In the genomic region with DNA sequence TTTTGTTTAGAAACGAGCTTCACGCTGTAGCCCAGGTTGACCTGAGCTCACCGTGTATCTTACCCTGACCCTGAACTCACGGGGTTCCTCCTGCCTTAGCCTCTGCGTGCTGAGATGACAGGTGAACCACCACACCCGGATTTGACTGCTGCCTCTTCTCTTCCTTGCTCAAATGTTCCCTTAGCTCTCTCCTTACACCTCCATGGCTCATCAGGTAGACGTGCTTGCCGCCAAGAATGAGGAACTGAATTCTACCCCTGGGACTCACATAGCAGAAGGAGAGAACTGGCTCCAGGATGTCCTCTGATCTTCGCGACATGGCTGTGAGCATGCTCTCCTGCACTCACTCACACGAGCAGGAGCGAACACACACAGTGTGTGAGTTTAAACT, we compare ENCODE assay signal across 9 mouse cellular contexts. TPM values are rescaled to one million over a fixed set of nuclear protein-coding genes. Genes with fewer than 3 reads are reported as not detected.
DNase-seq lines count a peak whose midpoint lies in the region; ATAC-seq and TF ChIP-seq lines count a peak whose summit lies in the region.
"Had no signal": no experiment of that assay in that cellular context is flagged by ENCODE, and none has a peak within 500 bp of the region (broad histone marks: within the 10 kb centered on the region; RNA-seq: fewer than 3 reads in every experiment).

No protein-coding gene starts in this region.

- no peak overlapping the region for H3K27ac ChIP-seq in heart, postnatal 0 days (ENCODE audit: low read depth)
- no peak overlapping the region for H3K27ac ChIP-seq in forebrain, postnatal 0 days (ENCODE audit: low read depth, low read length)

- no peaks in the 10 kb centered on the region for H3K36me3 ChIP-seq in heart, postnatal 0 days (replicated peaks; ENCODE audit: control insufficient read depth, insufficient read depth, low read length)
- H3K36me3 ChIP-seq in forebrain, postnatal 0 days (ENCODE audit: insufficient read depth), result no peaks in the 10 kb centered on the region
- peaks cover 5% of the 10 kb centered on the region for H3K36me3 ChIP-seq in megakaryocyte, embryonic 14.5 days (replicated peaks; ENCODE audit: low read length)

- 0 out of 2 replicates have a peak overlapping the region, but pooled peaks have one; percentile 29 for H3K4me2 ChIP-seq in heart, postnatal 0 days (ENCODE audit: low read depth, low read length)
- peak overlapping the region; percentile 38 for H3K4me2 ChIP-seq in forebrain, postnatal 0 days (ENCODE audit: low read depth)

- H3K4me3 ChIP-seq in heart, postnatal 0 days (ENCODE audit: low read depth, low read length), result no peak overlapping the region
- H3K4me3 ChIP-seq in forebrain, postnatal 0 days (ENCODE audit: low read depth, low read length), result peak overlapping the region; percentile 5; the same call in 1 of the 2 replicates
- peak overlapping the region; percentile 90 for H3K4me3 ChIP-seq in megakaryocyte, embryonic 14.5 days (replicated peaks)

- no peak for TF ChIP-seq EP300 in heart, postnatal 0 days (IDR thresholded peaks at IDR 0.05; ENCODE audit: low read depth)

- no peaks in the 10 kb centered on the region for H3K4me1 ChIP-seq in heart, postnatal 0 days (ENCODE audit: control insufficient read depth, insufficient read depth)
- no peaks in the 10 kb centered on the region for H3K4me1 ChIP-seq in forebrain, postnatal 0 days (ENCODE audit: insufficient read depth)
- H3K4me1 ChIP-seq in megakaryocyte, embryonic 14.5 days, result peaks cover 52% of the 10 kb centered on the region

- TF ChIP-seq CTCF in heart, postnatal 0 days (IDR thresholded peaks at IDR 0.05; ENCODE audit: low read depth), result no peak
- TF ChIP-seq CTCF in forebrain, postnatal 0 days (IDR thresholded peaks at IDR 0.05; ENCODE audit: low read depth), result no peak

- H3K9ac ChIP-seq in heart, postnatal 0 days (replicated peaks; ENCODE audit: low read depth, low read length), result no peak overlapping the region
- H3K9ac ChIP-seq in forebrain, postnatal 0 days, result no peak overlapping the region

- 39% methylated on average over 12 of the region's 12 CpGs for WGBS in heart, postnatal 0 days
- 30% methylated on average over 12 of the region's 12 CpGs for WGBS in forebrain, postnatal 0 days

- no peaks in the 10 kb centered on the region for H3K27me3 ChIP-seq in heart, postnatal 0 days (ENCODE audit: control insufficient read depth, insufficient read depth, low read length)
- H3K27me3 ChIP-seq in forebrain, postnatal 0 days (ENCODE audit: insufficient read depth, low read length), result no peaks in the 10 kb centered on the region
- peaks cover 24% of the 10 kb centered on the region for H3K27me3 ChIP-seq in megakaryocyte, embryonic 14.5 days (replicated peaks)

- H3K9me3 ChIP-seq in heart, postnatal 0 days (replicated peaks; ENCODE audit: control insufficient read depth, low read length), result no peaks in the 10 kb centered on the region
- H3K9me3 ChIP-seq in forebrain, postnatal 0 days (ENCODE audit: low read length), result no peaks in the 10 kb centered on the region
- peaks cover 7% of the 10 kb centered on the region for H3K9me3 ChIP-seq in megakaryocyte, embryonic 14.5 days

- no peak for DNase-seq in heart, postnatal 0 days (ENCODE audit: low spot score)
- no peak for DNase-seq in heart, postnatal 4 days
- DNase-seq in CD8-positive naive resting alpha-beta T cell, adult 2 months (ENCODE audit: low read depth in 2 of 2, low spot score in 2 of 2), result peak; percentile 1 to 8
- no peak for DNase-seq in forebrain, postnatal 0 days
- DNase-seq in right cerebral cortex, postnatal 4 days, result no peak
- no peak for DNase-seq in right cerebral cortex, adult 18-20 months
- DNase-seq in right cerebral cortex, postnatal 25 days, result no peak
- DNase-seq: heart, postnatal 36 days had no signal

- no peak for ATAC-seq in heart, postnatal 0 days (ENCODE audit: insufficient read depth, low read depth)
- ATAC-seq in forebrain, postnatal 0 days, result no peak

RNA-seq across cellular contexts. Expression of a gene that starts 55.3 kb away (rescaled TPM):
- total RNA-seq in heart, postnatal 0 days (2014; rRNA removed; ENCODE audit: low replicate concordance), result 10.2 and 20.1 TPM in 2 replicates
- polyA plus RNA-seq in heart, postnatal 0 days (2015; fragmentation: Nextera tagmentation; extraction: Ambion mirVana), result 15.9 and 17.7 TPM in 2 replicates
- 10 to 100 TPM; 45.2 to 53.1 TPM for total RNA-seq in heart, postnatal 4 days (2021)
- 20.2 and 22.2 TPM in 2 replicates for total RNA-seq in forebrain, postnatal 0 days (2014; rRNA removed)
- polyA plus RNA-seq in forebrain, postnatal 0 days (2015; fragmentation: Nextera tagmentation; extraction: Ambion mirVana), result 8.9 and 16.5 TPM in 2 replicates
- polyA plus RNA-seq in megakaryocyte, embryonic 14.5 days (2012; ENCODE audit: insufficient read depth, low replicate concordance), result 68.2 and 178 TPM in 2 replicates

Comparison
In these comparisons a context has a peak if more than half of its experiments do, and no peak if none do; other contexts are left out.
1. DNase-seq: peak in CD8-positive naive resting alpha-beta T cell, adult 2 months (2 of 2); none in heart, postnatal 0 days (single experiment), heart, postnatal 4 days (single experiment), forebrain, postnatal 0 days (single experiment), right cerebral cortex, postnatal 4 days (single experiment), right cerebral cortex, adult 18-20 months (single experiment) and right cerebral cortex, postnatal 25 days (single experiment).